11 mouse cellular contexts compared by ENCODE assay signal in the genomic region with DNA sequence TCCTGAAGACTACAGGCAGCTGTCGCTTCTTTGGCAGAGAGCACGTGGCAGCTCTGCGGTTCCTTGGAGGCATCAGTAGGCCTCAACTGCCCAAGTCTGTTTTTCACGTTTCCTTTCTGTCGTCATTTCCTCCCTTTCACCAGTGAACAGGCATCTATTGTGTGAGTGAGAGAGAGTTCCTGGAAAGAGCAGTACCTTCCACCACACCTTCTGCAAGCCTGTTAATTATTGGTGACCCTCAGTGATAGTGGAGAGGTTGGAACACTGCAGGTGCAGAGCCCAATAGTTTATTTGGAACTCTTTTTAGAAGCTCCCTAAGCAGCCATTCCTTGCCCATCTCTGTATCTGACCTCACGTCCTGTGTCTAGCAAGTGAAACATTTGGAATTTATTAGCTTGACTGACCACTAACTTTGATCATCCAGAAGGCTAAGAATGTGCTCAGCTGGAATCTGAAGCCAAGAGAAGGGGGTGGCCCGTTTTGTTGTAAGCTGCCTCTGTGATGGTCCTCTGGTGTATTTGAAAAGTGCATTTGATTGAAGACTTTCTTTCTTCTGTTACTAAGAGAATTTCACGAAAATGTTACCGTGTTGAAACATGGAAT. TPM values are rescaled to one million over a fixed set of nuclear protein-coding genes. Genes with fewer than 3 reads are reported as not detected.
DNase-seq lines count a peak whose midpoint lies in the region; ATAC-seq and TF ChIP-seq lines count a peak whose summit lies in the region.
"Had no signal": no experiment of that assay in that cellular context is flagged by ENCODE, and none has a peak within 500 bp of the region (broad histone marks: within the 10 kb centered on the region; RNA-seq: fewer than 3 reads in every experiment).

No protein-coding gene starts in this region.

- H3K4me1 ChIP-seq in forebrain, embryonic 10.5 days: peaks cover 25% of the 10 kb centered on the region
- H3K4me1 ChIP-seq in forebrain, embryonic 12.5 days: peaks cover 15% of the 10 kb centered on the region; the same call in 1 of the 2 replicates
- peaks cover 2% of the 10 kb centered on the region; the same call in 1 of the 2 replicates for H3K4me1 ChIP-seq in midbrain, embryonic 11.5 days (ENCODE audit: control insufficient read depth, insufficient read depth, low read length)
- 0 out of 2 replicates have a peak, but pooled peaks cover 5% of the 10 kb centered on the region for H3K4me1 ChIP-seq in midbrain, embryonic 16.5 days (ENCODE audit: control insufficient read depth, insufficient read depth, low read length)
- peaks cover 6% of the 10 kb centered on the region; the same call in 1 of the 2 replicates for H3K4me1 ChIP-seq in stomach, postnatal 0 days (replicated peaks; ENCODE audit: control insufficient read depth, insufficient read depth)

- H3K4me2 ChIP-seq in forebrain, embryonic 12.5 days: no peak overlapping the region
- no peak overlapping the region for H3K4me2 ChIP-seq in midbrain, embryonic 11.5 days
- H3K4me2 ChIP-seq in midbrain, embryonic 16.5 days (ENCODE audit: low read length): no peak overlapping the region
- H3K4me2 ChIP-seq in stomach, postnatal 0 days (replicated peaks; ENCODE audit: low read depth): no peak overlapping the region
- H3K4me2 ChIP-seq: neural tube, embryonic 12.5 days had no signal

- no peak for ATAC-seq in forebrain, embryonic 12.5 days (ENCODE audit: low FRiP score)
- ATAC-seq in midbrain, embryonic 11.5 days (ENCODE audit: low FRiP score): no peak
- no peak for ATAC-seq in midbrain, embryonic 16.5 days
- ATAC-seq in stomach, postnatal 0 days (ENCODE audit: low FRiP score, low TSS enrichment): peak; percentile 80

- no peaks in the 10 kb centered on the region for H3K9me3 ChIP-seq in forebrain, embryonic 10.5 days
- no peaks in the 10 kb centered on the region for H3K9me3 ChIP-seq in forebrain, embryonic 12.5 days
- H3K9me3 ChIP-seq in midbrain, embryonic 11.5 days (ENCODE audit: control insufficient read depth, low read length): no peaks in the 10 kb centered on the region
- no peaks in the 10 kb centered on the region for H3K9me3 ChIP-seq in midbrain, embryonic 16.5 days (replicated peaks; ENCODE audit: control insufficient read depth, low read length, poor library complexity, severe bottlenecking)
- no peaks in the 10 kb centered on the region for H3K9me3 ChIP-seq in stomach, postnatal 0 days (ENCODE audit: control insufficient read depth, low read length)
- H3K9me3 ChIP-seq: neural tube, embryonic 12.5 days had no signal

- TF ChIP-seq EP300 in stomach, postnatal 0 days (optimal IDR thresholded peaks at IDR 0.05): no peak

- intact Hi-C loops in heart, postnatal 36 days (cut with DNase I): no loop called here

- H3K27me3 ChIP-seq in forebrain, embryonic 10.5 days (ENCODE audit: poor library complexity, severe bottlenecking): no peaks in the 10 kb centered on the region
- no peaks in the 10 kb centered on the region for H3K27me3 ChIP-seq in forebrain, embryonic 12.5 days
- no peaks in the 10 kb centered on the region for H3K27me3 ChIP-seq in midbrain, embryonic 11.5 days (ENCODE audit: control insufficient read depth, insufficient read depth, low read length)
- H3K27me3 ChIP-seq in midbrain, embryonic 16.5 days (ENCODE audit: control insufficient read depth, insufficient read depth, low read depth, low read length): no peaks in the 10 kb centered on the region
- H3K27me3 ChIP-seq in stomach, postnatal 0 days (ENCODE audit: control insufficient read depth, insufficient read depth, low read length): no peaks in the 10 kb centered on the region
- H3K27me3 ChIP-seq: neural tube, embryonic 12.5 days had no signal

- no peak overlapping the region for H3K9ac ChIP-seq in forebrain, embryonic 12.5 days
- H3K9ac ChIP-seq in midbrain, embryonic 11.5 days (ENCODE audit: low read length): no peak overlapping the region
- H3K9ac ChIP-seq in midbrain, embryonic 16.5 days (ENCODE audit: low read depth, low read length): no peak overlapping the region
- H3K9ac ChIP-seq in stomach, postnatal 0 days (ENCODE audit: low read length): no peak overlapping the region
- H3K9ac ChIP-seq: neural tube, embryonic 12.5 days had no signal

- H3K36me3 ChIP-seq in forebrain, embryonic 10.5 days (replicated peaks): peaks cover 21% of the 10 kb centered on the region
- no peaks in the 10 kb centered on the region for H3K36me3 ChIP-seq in forebrain, embryonic 12.5 days (replicated peaks)
- 0 out of 2 replicates have a peak, but pooled peaks cover 4% of the 10 kb centered on the region for H3K36me3 ChIP-seq in midbrain, embryonic 11.5 days (ENCODE audit: control insufficient read depth, insufficient read depth, low read length)
- peaks cover 2% of the 10 kb centered on the region for H3K36me3 ChIP-seq in midbrain, embryonic 16.5 days (ENCODE audit: control insufficient read depth, insufficient read depth, low read length)
- H3K36me3 ChIP-seq in stomach, postnatal 0 days (ENCODE audit: control insufficient read depth, insufficient read depth, low read length): no peaks in the 10 kb centered on the region

- WGBS in forebrain, embryonic 10.5 days: 49% methylated on average over 9 of the region's 9 CpGs
- WGBS in forebrain, embryonic 12.5 days: 56% methylated on average over 9 of the region's 9 CpGs
- 47% methylated on average over 9 of the region's 9 CpGs for WGBS in midbrain, embryonic 11.5 days
- 35% methylated on average over 9 of the region's 9 CpGs for WGBS in midbrain, embryonic 16.5 days
- whole genome bisulfite sequencing in stomach, postnatal 0 days: 29% methylated on average over 9 of the region's 9 CpGs

- TF ChIP-seq CTCF in stomach, postnatal 0 days (IDR thresholded peaks at IDR 0.05; ENCODE audit: low read depth): no peak

- peak overlapping the region; percentile 69; the same call in 1 of the 2 replicates for H3K27ac ChIP-seq in forebrain, embryonic 10.5 days
- H3K27ac ChIP-seq in forebrain, embryonic 12.5 days: no peak overlapping the region
- no peak overlapping the region for H3K27ac ChIP-seq in midbrain, embryonic 11.5 days (ENCODE audit: low read depth, low read length)
- H3K27ac ChIP-seq in midbrain, embryonic 16.5 days (ENCODE audit: low read length): no peak overlapping the region
- peak overlapping the region; percentile 84 for H3K27ac ChIP-seq in stomach, postnatal 0 days (replicated peaks)
- H3K27ac ChIP-seq: neural tube, embryonic 12.5 days had no signal

- no peak overlapping the region for H3K4me3 ChIP-seq in forebrain, embryonic 10.5 days
- H3K4me3 ChIP-seq in forebrain, embryonic 12.5 days (replicated peaks): no peak overlapping the region
- H3K4me3 ChIP-seq in midbrain, embryonic 11.5 days (ENCODE audit: low read depth, low read length): no peak overlapping the region
- H3K4me3 ChIP-seq in midbrain, embryonic 16.5 days (ENCODE audit: low read depth, low read length): no peak overlapping the region
- no peak overlapping the region for H3K4me3 ChIP-seq in stomach, postnatal 0 days (ENCODE audit: low read depth, low read length)
- H3K4me3 ChIP-seq: neural tube, embryonic 12.5 days had no signal

- no peak for DNase-seq in forebrain, embryonic 10.5 days (ENCODE audit: extremely low spot score, low spot score)
- DNase-seq in midbrain, embryonic 11.5 days (ENCODE audit: low spot score, missing footprints): peak; percentile 83
- DNase-seq in forelimb bud, embryonic 11.5 days (ENCODE audit: low read depth, low spot score): peak; percentile 26
- peak; percentile 46 for DNase-seq in stomach, postnatal 0 days (ENCODE audit: low spot score)
- no peak for DNase-seq in adrenal gland, adult 18-20 months (ENCODE audit: low spot score in 2 of 2)
- no peak for DNase-seq in heart, postnatal 36 days
- DNase-seq: gastrocnemius, postnatal 10 days; lung, adult 18-20 months had no signal

RNA-seq across cellular contexts. Expression of a gene that starts 21.1 kb away (rescaled TPM):
- 37.7 and 39.2 TPM in 2 replicates for polyA plus RNA-seq in forebrain, embryonic 10.5 days (2016; fragmentation: Nextera tagmentation; extraction: Ambion mirVana)
- polyA plus RNA-seq in forebrain, embryonic 12.5 days (2016; fragmentation: Nextera tagmentation; extraction: Ambion mirVana): 38.7 and 40.2 TPM in 2 replicates
- polyA plus RNA-seq in midbrain, embryonic 11.5 days (2014; fragmentation: Nextera tagmentation; extraction: Ambion mirVana): 37.9 and 41.9 TPM in 2 replicates
- polyA plus RNA-seq in midbrain, embryonic 16.5 days (2015; fragmentation: Nextera tagmentation; extraction: Ambion mirVana): 25.4 and 25.5 TPM in 2 replicates
- polyA plus RNA-seq in stomach, postnatal 0 days (2015; fragmentation: Nextera tagmentation; extraction: Ambion mirVana): 21.2 and 22.1 TPM in 2 replicates
- 10 to 100 TPM; 42.8 TPM for total RNA-seq in adrenal gland, adult 18-20 months (2021)
- total RNA-seq in heart, postnatal 36 days (2021): 10 to 100 TPM; 12.4 to 12.5 TPM

RNA-seq across cellular contexts. Expression of a gene that starts 47.5 kb away (rescaled TPM):
- 4.7 and 5.9 TPM in 2 replicates for polyA plus RNA-seq in forebrain, embryonic 10.5 days (2016; fragmentation: Nextera tagmentation; extraction: Ambion mirVana)
- polyA plus RNA-seq in forebrain, embryonic 12.5 days (2016; fragmentation: Nextera tagmentation; extraction: Ambion mirVana): 6.9 and 7.5 TPM in 2 replicates
- polyA plus RNA-seq in midbrain, embryonic 11.5 days (2014; fragmentation: Nextera tagmentation; extraction: Ambion mirVana): 3.9 and 4.6 TPM in 2 replicates
- 7.8 and 7.9 TPM in 2 replicates for polyA plus RNA-seq in midbrain, embryonic 16.5 days (2015; fragmentation: Nextera tagmentation; extraction: Ambion mirVana)
- polyA plus RNA-seq in stomach, postnatal 0 days (2015; fragmentation: Nextera tagmentation; extraction: Ambion mirVana): 3.0 and 3.3 TPM in 2 replicates
- 10 to 100 TPM; 30.6 to 31.9 TPM for total RNA-seq in adrenal gland, adult 18-20 months (2021)
- total RNA-seq in heart, postnatal 36 days (2021): 10 to 100 TPM; 15.9 to 19.1 TPM

Comparison
In these comparisons a context has a peak if more than half of its experiments do, and no peak if none do; other contexts are left out.
1. H3K27ac ChIP-seq: peak in forebrain, embryonic 10.5 days (single experiment) and stomach, postnatal 0 days (single experiment); none in forebrain, embryonic 12.5 days (single experiment), midbrain, embryonic 11.5 days (single experiment) and midbrain, embryonic 16.5 days (single experiment).
2. DNase-seq: peak in midbrain, embryonic 11.5 days (single experiment), forelimb bud, embryonic 11.5 days (single experiment) and stomach, postnatal 0 days (single experiment); none in forebrain, embryonic 10.5 days (single experiment), adrenal gland, adult 18-20 months (0 of 2) and heart, postnatal 36 days (0 of 2).